Mouse (Mus musculus) CD4-positive helper T cell, adult 2 months (primary cell): ENCODE data around the gene Slc25a53.

Experiments used
- DNase-seq: peaks from one replicate; pipeline ENCODE4 v3.0.0-alpha.2; 2012; ENCODE audit warnings: low read depth, missing footprints, low spot score

Gene Slc25a53

GRCm38 (mm10) chrX:137038000-137038483 is at the start of gene Slc25a53:
TSS of gene Slc25a53 (minus strand) at chrX:137038302.
- peak; percentile 83 for DNase-seq

- DNase-seq = no peak
These were observed 25.1 kb upstream of the Slc25a53 start for GRCm38 (mm10) chrX:137063202-137063601.

- DNase-seq = peak; percentile 83
These were observed 11.5 kb upstream of the Slc25a53 start, which contains the start of gene Fam199x for GRCm38 (mm10) chrX:137049425-137050225. TSS of gene Fam199x (plus strand) at chrX:137049594.

- DNase-seq = no peak
These were observed 10.9 kb upstream of the Slc25a53 start for GRCm38 (mm10) chrX:137049060-137049424.

- DNase-seq = no peak
These were observed 400 bp upstream of the Slc25a53 start for GRCm38 (mm10) chrX:137038502-137038901.

- DNase-seq = no peak
These were observed 567 bp downstream of the Slc25a53 start for GRCm38 (mm10) chrX:137037470-137037999.

GRCm38 (mm10) chrX:137034322-137034721 is 3.8 kb downstream of the Slc25a53 start:
- DNase-seq = no peak

- no peak for DNase-seq
These were observed 6.4 kb downstream of the Slc25a53 start for GRCm38 (mm10) chrX:137031726-137032125.

- no peak for DNase-seq
These were observed 7.2 kb downstream of the Slc25a53 start for GRCm38 (mm10) chrX:137030916-137031315.

- peak; percentile 56 for DNase-seq
These were observed 18.8 kb downstream of the Slc25a53 start for GRCm38 (mm10) chrX:137019310-137019709.

- no peak for DNase-seq
These were observed 20.4 kb downstream of the Slc25a53 start for GRCm38 (mm10) chrX:137017668-137018067.

GRCm38 (mm10) chrX:137015099-137015709 is 22.9 kb downstream of the Slc25a53 start:
- DNase-seq = peak; percentile 67

- DNase-seq = no peak
These were observed 41.8 kb downstream of the Slc25a53 start for GRCm38 (mm10) chrX:136996256-136996655.

- peak; percentile 4 for DNase-seq
These were observed 44.5 kb downstream of the Slc25a53 start for GRCm38 (mm10) chrX:136993641-136994040.

- DNase-seq = peak; percentile 78
These were observed 45.0 kb downstream of the Slc25a53 start, which contains the start of gene Zcchc18 for GRCm38 (mm10) chrX:136992978-136993547. TSS of gene Zcchc18 (plus strand) at chrX:136993155.

- no peak for DNase-seq
These were observed 45.7 kb downstream of the Slc25a53 start for GRCm38 (mm10) chrX:136992191-136992965.

GRCm38 (mm10) chrX:136991274-136991673 is 46.8 kb downstream of the Slc25a53 start:
- DNase-seq = no peak

- peak; percentile 18 for DNase-seq
These were observed 52.1 kb downstream of the Slc25a53 start for GRCm38 (mm10) chrX:136986039-136986438.

- peak; percentile 22 for DNase-seq
These were observed 59.5 kb downstream of the Slc25a53 start for GRCm38 (mm10) chrX:136978616-136979015.

- DNase-seq = peak; percentile 86
These were observed 61.5 kb downstream of the Slc25a53 start, which contains the start of the genes Tmsb15l and Tmsb15b1 for GRCm38 (mm10) chrX:136976424-136977084. TSS of gene Tmsb15l (minus strand) at chrX:136976869. TSS of gene Tmsb15b1 (minus strand) at chrX:136976874.
